Mouse (Mus musculus) CD4-positive, CD25-positive, alpha-beta regulatory T cell (primary cell): ENCODE results near the gene Rpl27. TPM values are rescaled to one million over a fixed set of nuclear protein-coding genes. Genes with fewer than 3 reads are reported as not detected.

ENCODE experiments used
- polyA plus RNA-seq: library from polyadenylated mRNA; unstranded; fragments of 100-300 nt; shearing (Covaris generic); gene quantifications from one replicate; pipeline ENCODE4 v1.2.1, GENCODE M21; 2017

Gene Rpl27
- polyA plus RNA-seq, result 356 TPM

DNA sequence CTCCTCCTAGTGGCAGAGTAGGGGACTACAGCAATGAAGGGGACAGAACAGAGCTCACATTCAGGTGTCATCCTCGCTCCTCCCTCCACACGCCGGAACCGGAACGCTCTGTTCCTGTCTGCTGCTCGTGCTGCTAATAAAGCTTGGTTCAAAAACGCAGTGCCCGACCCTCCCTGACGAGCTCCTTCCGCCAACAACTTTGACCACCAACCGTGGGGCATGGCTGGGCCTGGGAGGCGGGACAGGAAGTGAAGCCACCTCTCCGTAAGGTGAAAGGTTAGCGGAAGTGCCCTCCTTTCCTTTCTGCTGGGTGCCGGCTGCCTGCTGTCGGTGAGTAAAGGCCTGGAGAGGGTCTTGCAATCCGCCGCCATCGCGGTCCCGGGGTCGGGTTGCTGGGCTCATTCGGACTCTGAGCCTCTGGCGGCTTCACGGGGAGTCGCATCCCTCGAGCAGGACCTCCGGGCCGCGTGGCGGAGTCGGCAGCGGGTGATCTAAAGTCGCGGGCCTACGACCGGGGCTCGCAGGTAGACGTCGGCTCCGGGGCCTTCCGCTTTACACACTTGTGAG, at the start of gene Rpl27:
Rpl27 (plus strand) TSS at position 172 of the 567 bp plus-strand sequence.

DNA sequence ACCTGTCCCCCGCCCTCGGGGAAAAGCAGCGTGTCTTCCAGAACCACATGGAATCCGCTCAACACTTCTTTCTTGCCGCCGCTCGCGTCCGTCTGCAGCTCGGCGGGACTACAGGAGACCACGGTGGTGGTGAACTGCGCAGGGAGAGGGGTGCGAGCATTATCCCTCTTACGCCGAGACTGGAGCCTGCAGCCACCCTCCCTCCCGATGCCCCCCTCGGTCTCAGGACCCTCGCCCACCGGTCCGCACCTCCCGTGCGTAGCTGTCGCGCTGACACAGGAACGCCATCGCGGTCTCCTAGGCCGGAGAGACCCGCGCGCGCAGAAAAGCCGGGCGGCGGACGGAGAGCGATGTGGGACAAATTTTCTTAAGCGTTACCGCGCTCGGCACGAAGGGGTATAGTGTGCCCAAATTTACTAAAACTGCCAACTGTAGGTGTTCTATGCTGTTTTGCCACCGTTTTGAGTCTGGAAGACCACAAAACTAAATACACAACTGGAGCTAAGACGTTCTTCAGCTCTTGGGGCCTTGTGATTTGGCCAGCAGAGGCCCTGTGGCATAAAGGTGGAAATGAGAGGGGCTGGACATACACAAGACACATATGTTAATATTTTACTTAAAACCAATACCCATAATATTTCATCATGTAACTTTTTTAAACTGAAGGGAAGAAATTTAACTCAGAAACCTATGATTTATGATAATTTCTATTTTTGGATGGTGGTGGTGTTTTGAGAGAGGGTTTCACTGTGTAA, 24.8 kb upstream of the Rpl27 start, which contains the start of gene Aarsd1:
Aarsd1 (minus strand) TSS at position 515 of the 755 bp plus-strand sequence.

DNA sequence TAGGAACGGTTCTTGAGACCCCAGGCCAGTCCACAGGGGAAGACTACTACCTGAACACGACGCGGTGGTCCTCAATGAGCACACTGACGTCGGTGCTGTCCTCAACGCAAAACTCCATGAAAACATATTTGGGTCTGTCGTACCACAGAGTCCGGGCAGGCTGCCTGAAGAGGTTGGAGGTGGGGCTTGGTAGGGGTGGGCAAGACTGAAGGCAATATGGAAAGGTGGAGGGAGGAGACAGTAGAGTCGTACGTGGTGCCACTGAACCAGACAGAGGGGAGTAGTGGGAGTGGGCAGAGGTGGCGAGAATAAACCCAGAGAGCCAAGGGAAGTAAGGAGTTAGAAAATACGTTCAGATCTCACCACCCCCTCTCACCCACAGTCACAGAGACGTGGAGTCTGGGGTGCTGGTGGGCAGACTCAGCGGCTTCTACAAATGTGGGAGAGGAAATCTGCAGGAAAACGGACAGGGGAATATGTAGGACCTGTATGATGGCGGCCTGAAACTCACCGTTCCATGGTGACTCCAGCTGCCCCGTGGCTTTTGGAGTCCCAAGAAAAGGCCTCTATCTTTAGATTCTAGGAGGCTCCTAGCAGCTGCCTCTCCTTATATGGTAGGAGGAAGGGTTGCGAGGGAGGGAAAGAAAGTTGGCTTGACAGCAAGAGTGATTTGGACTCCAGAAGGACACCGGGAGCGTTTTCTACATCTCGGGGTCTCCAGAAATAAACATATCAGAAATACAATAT, 17.8 kb upstream of the Rpl27 start, which contains the start of gene Gm27029:
Gm27029 (minus strand) TSS at position 692 of the 747 bp plus-strand sequence.

DNA sequence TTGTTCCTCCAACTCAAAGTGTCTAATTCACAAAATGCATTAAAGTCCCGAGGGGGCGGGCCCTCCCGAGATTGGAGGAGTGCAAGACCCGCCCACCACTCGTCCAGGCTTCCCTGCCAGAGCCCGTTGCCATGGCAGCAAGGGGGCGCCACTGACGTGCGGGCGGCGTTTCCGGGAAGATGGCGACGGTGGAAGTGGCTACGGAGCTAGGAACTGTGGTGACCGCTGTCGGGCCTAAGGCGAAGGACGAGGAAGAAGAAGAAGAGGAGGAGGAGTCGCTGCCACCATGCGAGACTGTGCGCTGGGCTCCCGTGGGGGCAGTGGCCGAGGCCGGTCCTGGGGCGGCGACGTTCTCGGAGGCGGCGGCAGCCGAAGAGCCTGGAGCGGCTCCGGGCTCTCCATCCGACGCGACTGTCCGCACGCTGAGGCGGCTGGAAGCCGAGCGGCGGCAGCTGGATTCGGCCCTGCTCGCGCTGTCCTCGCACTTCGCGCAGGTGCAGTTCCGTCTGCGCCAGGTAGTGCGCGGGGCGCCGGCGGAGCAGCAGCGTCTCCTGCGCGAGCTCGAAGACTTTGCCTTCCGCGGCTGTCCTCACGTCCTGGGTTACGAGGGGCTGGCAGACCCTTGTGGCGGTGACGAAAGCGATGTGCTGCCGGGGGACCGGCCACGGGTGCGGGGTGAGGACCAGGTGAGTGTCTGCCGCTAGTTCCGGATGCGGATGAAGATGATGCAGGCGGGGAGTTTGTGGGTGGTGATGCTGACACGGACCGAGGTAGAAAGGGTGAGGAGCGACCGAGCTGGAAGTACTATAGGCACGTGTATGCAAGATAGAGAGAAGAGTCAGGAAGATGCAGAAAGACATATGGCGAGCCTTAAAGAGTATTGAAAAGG, 16.9 kb upstream of the Rpl27 start, which contains the start of the genes Rundc1 and Ptges3l:
Rundc1 (plus strand) TSS at position 161 of the 889 bp plus-strand sequence.
Ptges3l (minus strand) TSS at position 409 of the 889 bp plus-strand sequence.

DNA sequence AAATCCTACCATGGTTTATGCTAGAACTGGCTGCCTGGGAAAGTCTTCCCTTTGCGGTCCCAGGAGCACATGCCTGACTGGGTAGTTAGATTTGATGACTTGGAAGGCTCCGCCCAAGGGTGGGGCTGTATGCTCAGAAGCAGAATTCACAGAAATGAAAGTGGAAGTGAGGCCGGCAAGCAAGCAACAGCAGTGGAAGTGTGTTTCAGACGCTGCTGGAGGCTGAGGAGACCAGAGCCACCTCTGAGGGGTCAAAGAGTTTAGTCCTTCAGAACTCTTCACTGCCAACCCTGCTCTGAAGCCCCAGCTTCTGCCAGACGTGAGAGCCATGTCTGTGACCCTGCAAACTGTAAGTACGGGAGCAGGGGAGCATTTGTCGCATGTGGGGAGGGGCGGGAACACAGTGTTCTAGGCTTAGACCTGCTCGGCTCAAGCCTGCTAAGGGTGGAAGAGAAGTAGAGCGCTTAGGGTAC, 6.2 kb downstream of the Rpl27 start, which contains the start of gene Ifi35:
Ifi35 (plus strand) TSS at position 134 of the 473 bp plus-strand sequence.

DNA sequence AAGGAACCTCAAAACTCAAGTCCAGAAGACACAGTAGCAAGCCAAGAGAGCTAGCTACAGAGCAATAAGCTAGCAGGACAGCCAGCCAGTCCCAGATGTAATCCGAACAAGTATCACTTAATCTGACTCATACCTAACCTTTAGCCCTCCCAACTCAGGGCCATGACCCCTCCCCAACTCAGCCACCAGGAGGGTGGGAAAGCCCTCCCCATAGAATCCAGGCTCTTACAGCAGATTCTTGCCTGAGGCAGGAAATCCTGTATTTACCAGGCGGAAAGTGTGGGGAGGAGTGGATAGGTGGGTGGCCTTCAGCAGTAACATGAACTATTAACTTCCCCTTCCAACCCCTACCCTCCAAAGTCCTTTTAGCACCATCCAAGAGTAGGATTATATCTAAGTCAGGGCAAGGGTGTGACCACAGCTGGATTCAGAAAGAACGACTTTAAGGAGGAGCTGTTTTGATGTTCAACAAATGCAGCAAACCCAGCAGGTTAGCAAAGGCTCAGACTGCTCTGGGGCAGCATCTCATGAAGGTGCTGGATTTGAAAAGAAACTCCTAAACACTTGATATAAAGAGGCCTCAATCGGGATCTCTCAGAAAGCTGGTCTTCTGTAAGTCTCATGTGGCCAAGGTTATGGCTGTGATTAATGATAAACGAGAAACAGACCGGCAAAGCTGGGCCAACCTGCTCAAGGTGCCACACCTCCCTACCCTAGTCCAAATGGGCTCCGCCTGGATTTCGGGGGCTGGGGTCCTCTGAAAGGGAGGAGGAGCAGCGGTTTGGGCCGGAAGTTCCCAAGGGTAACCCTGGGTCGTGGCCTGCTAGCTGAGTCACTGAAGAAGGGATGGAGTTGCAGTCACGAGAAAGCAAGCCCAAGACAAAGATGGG, 22.4 kb downstream of the Rpl27 start, which contains the start of gene Rnd2:
Rnd2 (plus strand) TSS at position 789 of the 890 bp plus-strand sequence.

DNA sequence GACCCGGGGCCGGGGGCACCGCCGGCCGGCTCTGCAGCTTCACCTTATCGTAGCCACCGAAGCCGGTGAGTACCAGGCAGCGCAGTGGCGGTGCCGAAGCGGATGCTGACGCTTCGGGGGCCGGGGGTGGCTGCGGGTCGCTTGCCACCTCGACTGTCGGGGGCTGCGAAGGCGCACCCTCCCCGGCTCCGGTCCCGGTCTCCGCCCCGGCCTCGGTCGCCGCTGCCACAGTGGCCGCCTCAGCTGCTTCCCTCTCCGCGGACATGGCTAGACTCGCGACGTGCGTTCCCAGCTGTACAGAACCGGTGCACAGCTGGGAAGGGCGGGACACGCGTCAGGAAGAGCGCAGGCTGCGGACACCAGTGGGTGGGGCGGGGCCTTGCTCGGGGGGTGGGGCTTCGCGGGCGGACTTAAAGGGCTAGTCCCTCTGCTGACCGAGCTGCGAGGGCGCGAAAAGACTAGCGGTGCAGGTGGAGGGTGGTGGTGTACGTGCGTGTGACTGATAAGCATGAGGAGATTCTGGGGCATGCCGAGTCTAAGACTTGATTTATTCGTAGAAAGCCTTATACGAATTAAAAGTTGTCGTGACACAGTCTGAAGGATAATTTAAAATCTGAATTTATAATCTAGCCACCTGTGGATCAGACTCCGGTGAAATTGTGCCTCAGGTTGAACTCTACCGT, 23.9 kb downstream of the Rpl27 start, which contains the start of gene Vat1:
Vat1 (minus strand) TSS at position 362 of the 683 bp plus-strand sequence.

Other genes starting within 250 kb of the Rpl27 start
- gene Ezh1, start 215.8 kb upstream of the Rpl27 start, polyA plus RNA-seq, result 71.6 TPM
- gene Ramp2, start 196.3 kb upstream of the Rpl27 start, polyA plus RNA-seq, result 0.41 TPM
- 158 TPM for gene Vps25, start 188.6 kb upstream of the Rpl27 start, polyA plus RNA-seq
- 5.8 TPM for gene Wnk4, start 181.7 kb upstream of the Rpl27 start, polyA plus RNA-seq
- 0.54 TPM for gene Cntd1, start 163.3 kb upstream of the Rpl27 start, polyA plus RNA-seq
- 112 TPM for gene Coa3, start 163.2 kb upstream of the Rpl27 start, polyA plus RNA-seq
- 207 TPM for gene Becn1, start 140.0 kb upstream of the Rpl27 start, polyA plus RNA-seq
- 186 TPM for gene Psme3, start 126.1 kb upstream of the Rpl27 start, polyA plus RNA-seq
- gene Aoc2, start 117.2 kb upstream of the Rpl27 start, polyA plus RNA-seq, result 3.6 TPM
- gene Aoc3, start 111.7 kb upstream of the Rpl27 start, polyA plus RNA-seq, result not detected
- not detected for gene G6pc, start 74.7 kb upstream of the Rpl27 start, polyA plus RNA-seq
- 40.9 TPM for gene Aarsd1, start 24.7 kb upstream of the Rpl27 start, polyA plus RNA-seq
- 2.3 TPM for gene Gm27029, start 17.5 kb upstream of the Rpl27 start, polyA plus RNA-seq
- 32.5 TPM for gene Rundc1, start 17.2 kb upstream of the Rpl27 start, polyA plus RNA-seq
- gene Ptges3l, start 17.0 kb upstream of the Rpl27 start, polyA plus RNA-seq, result 3.1 TPM
- gene Ifi35, start 6.1 kb downstream of the Rpl27 start, polyA plus RNA-seq, result 192 TPM
- gene Rnd2, start 22.7 kb downstream of the Rpl27 start, polyA plus RNA-seq, result 0.22 TPM
- 0.59 TPM for gene Vat1, start 23.9 kb downstream of the Rpl27 start, polyA plus RNA-seq
- gene Brca1, start 109.7 kb downstream of the Rpl27 start, polyA plus RNA-seq, result 2.4 TPM
- gene Nbr1, start 109.9 kb downstream of the Rpl27 start, polyA plus RNA-seq, result 105 TPM
- 7.4 TPM for gene Tmem106a, start 139.9 kb downstream of the Rpl27 start, polyA plus RNA-seq
- 0.24 TPM for gene Gm11634, start 157.0 kb downstream of the Rpl27 start, polyA plus RNA-seq
- gene Rdm1, start 184.9 kb downstream of the Rpl27 start, polyA plus RNA-seq, result 56.6 TPM
- gene Arl4d, start 223.2 kb downstream of the Rpl27 start, polyA plus RNA-seq, result 1.6 TPM